Mouse (Mus musculus) cortical plate, adult 2 months (tissue): Measurements from ENCODE around the gene Rasa4.

Experiments used
- CTCF ChIP-seq: fragments of 200-500 bp; IDR thresholded peaks from 2 replicates; pipeline ENCODE4 v1.5.1; 2011; ENCODE audit warnings: mild to moderate bottlenecking, control low read depth, low read length; ENCODE audit not compliant: insufficient read depth; ENCODE audit errors: extremely low read depth
- POLR2A ChIP-seq: fragments of 200-500 bp; IDR thresholded peaks from 2 replicates; pipeline ENCODE4 v1.6.1; 2011; ENCODE audit warnings: mild to moderate bottlenecking, low read length, control low read depth; ENCODE audit not compliant: insufficient read depth; ENCODE audit errors: extremely low read depth

DNA sequence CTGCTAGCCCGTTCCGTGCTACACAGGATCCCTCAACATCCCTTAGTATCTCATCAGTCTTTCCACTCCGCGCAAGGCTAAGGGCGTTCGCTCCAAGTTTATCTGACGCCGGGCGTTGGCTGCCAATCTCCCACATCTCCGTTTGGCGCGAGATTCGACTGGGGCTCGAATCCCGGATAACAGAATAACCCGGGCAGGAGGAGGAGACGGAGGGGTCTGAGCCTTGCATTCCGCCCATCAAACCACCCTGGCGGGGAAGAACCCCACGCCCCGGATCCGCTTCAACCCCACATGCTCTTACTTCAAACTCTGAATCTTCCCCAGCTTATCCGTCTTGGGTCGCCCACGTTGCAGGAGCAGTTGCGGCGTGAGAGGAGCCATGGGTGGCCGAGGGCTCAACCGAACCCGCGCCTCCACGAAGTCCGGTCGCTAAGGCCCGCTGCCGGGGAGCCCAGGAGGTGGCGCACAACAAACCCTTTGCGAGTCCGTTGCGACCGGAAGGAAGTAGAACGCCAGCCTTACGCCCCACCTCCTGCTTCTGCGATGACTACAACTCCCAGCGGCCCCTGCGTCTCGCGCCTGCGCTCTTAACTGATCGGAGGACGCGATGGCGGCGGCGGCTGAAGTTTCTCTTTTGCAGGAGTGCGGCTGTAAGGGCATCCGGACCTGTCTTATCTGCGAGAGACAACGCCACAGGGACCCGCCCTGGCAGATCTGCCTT is 52.0 kb downstream of the Rasa4 start, which contains the start of the genes Lrwd1 and Alkbh4:
- TF ChIP-seq CTCF (peak; percentile 30; the same call in 1 of the 2 replicates), POLR2A (peak; percentile 70; the same call in 1 of the 2 replicates)
